Mouse (Mus musculus) myocyte (in vitro differentiated cells): ENCODE results near the gene Esp16. TPM values are rescaled to one million over a fixed set of nuclear protein-coding genes. Genes with fewer than 3 reads are reported as not detected.
"Not testable (repeated sequence)": the region's sequence is repeated elsewhere in the genome, so short reads cannot be mapped to it uniquely, and the experiment has no call there.

Source experiments
- H3K27me3 ChIP-seq: one replicate; pipeline ENCODE4 v1.6.1; 2011; ENCODE audit not compliant: control insufficient read depth, insufficient read depth, insufficient read length
- H3K36me3 ChIP-seq: one replicate; pipeline ENCODE4 v1.6.1; 2011; ENCODE audit not compliant: control insufficient read depth, insufficient read depth
- H3K4me2 ChIP-seq: one replicate; pipeline ENCODE4 v1.6.1; 2011; ENCODE audit warnings: low read depth, control low read depth
- H3K4me3 ChIP-seq: one replicate; pipeline ENCODE4 v1.5.1; 2011; ENCODE audit warnings: mild to moderate bottlenecking, control low read depth, moderate library complexity
- H3K79me2 ChIP-seq: one replicate; pipeline ENCODE4 v1.6.1; 2011; ENCODE audit not compliant: control insufficient read depth, insufficient read depth
- H3ac ChIP-seq: one replicate; pipeline ENCODE4 v1.6.1; 2011; ENCODE audit not compliant: control insufficient read depth, insufficient read length
- polyA plus RNA-seq: library from polyadenylated mRNA; unstranded; fragments of >200 nt; fragmentation: generic; extraction: Trizol; gene quantifications from one replicate; pipeline ENCODE4 v1.2.1, GENCODE M21; 2012; ENCODE audit warnings: missing spikeins

Gene Esp16
- polyA plus RNA-seq: not detected

DNA sequence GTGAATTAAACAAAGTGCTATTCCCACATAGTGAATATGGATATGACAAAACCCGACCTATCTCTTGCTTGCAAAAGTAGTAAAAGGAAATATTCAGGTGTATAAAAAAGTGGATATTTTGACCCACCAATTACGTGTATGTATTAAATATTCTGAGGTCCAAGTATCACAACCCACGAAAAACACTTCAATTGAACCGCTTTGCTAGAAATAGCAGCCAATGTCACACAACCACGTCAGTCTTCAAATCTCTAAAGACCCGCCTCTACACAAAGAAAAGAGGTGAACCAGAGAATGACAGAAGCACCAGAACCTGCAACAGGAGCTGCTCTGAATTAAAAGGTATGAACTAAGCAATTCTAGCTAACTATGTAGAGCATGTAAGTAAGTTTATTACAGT is at the start of gene Esp16:
Gene Esp16 (plus strand): TSS at position 301 of the 400 bp plus-strand sequence.
- not testable (repeated sequence) for H3K36me3 ChIP-seq, H3K4me3 ChIP-seq, H3K79me2 ChIP-seq, H3ac ChIP-seq, H3K4me2 ChIP-seq, H3K27me3 ChIP-seq

DNA sequence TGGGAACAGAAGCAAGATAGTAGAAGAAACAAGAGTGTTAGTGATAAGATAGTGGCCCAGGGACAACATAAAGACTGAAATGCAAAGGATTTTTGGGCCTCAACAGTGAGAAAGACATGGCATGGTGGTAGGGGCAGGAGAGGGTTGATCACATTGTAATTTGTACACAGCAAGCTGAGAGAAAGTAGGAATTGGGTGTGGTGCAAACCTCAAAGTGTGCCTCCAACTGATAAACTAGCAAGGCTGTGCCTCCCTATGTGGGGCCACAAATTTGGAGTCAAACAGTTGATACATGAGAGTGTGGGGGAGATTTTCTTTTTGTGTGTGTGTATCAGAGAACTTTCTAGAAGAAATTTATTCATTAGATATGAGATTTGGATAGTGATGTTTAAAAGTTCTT is 37.9 kb upstream of the Esp16 start:
- not testable (repeated sequence) for H3K36me3 ChIP-seq, H3K4me2 ChIP-seq, H3K27me3 ChIP-seq, H3K79me2 ChIP-seq, H3K4me3 ChIP-seq, H3ac ChIP-seq

Other genes with a start within 250 kb of the Esp16 start
- not detected for gene Esp18, start 129.8 kb upstream of the Esp16 start, polyA plus RNA-seq
- not detected for gene Esp15, start 104.8 kb downstream of the Esp16 start, polyA plus RNA-seq